Mouse (Mus musculus): ENCODE data around the gene Tmem208. TPM values are rescaled to one million over a fixed set of nuclear protein-coding genes. Genes with fewer than 3 reads are reported as not detected.

Gene Tmem208
- polyA plus RNA-seq, 1 experiment from 2014 or later, result 105 TPM

DNA sequence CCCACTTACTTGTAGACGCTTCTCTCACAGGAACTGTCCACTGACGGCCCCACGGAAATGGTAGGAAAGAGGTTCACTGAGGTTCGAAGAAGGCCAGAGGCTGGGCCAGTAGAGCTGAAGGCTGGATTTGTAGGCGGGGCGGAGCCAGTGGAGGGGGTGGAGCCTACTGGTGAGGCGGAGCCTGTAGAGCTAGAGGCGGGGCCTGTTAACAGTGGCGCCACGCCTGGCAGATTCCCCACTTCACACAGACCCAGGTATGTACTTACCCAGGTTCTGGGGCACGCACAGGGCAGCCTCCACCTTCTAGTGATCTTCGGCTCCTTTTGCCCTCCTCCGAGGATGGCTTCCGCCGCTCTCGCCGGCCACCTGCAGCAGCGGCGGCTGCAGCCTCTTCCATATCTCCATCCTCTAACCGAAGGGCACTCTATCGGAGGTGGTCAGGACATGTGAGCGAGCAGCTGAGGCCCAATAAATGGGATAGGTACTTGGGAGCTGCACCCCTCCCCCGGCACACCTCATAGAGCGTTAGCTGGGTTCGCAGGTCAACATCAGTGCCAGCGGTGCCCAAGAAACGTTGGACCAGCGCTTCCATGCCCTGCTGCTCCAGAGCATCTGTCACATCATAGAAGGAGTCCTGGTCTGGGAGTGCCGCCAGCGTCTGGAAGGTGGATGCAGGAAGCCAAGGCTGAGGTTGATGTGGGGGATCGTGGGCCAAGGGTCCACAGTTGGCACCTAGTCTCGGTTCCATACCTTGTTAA, 10.4 kb downstream of the Tmem208 start:
- Histone ChIP-seq H3K9me3 (ENCODE audit: control insufficient read depth, low read length) (no peaks in the 10 kb centered on the region), H3K27me3 (ENCODE audit: control insufficient read depth, insufficient read depth, low read length) (no peaks in the 10 kb centered on the region), H3K9ac (ENCODE audit: low read length) (no peak overlapping the region), H3K4me1 (replicated peaks; ENCODE audit: control insufficient read depth, insufficient read depth) (peaks cover 10% of the 10 kb centered on the region), H3K4me3 (ENCODE audit: low read depth, low read length) (no peak overlapping the region), H3K4me2 (replicated peaks; ENCODE audit: low read depth) (no peak overlapping the region), H3K36me3 (ENCODE audit: control insufficient read depth, insufficient read depth, low read length) (peaks cover 28% of the 10 kb centered on the region), H3K27ac (replicated peaks) (no peak overlapping the region)
- no peak for ATAC-seq (ENCODE audit: low FRiP score, low TSS enrichment)
- no peak for DNase-seq (ENCODE audit: low spot score)
- no peak for TF ChIP-seq EP300 (optimal IDR thresholded peaks at IDR 0.05)
- no peak for TF ChIP-seq CTCF (IDR thresholded peaks at IDR 0.05; ENCODE audit: low read depth)
- WGBS, result 71% methylated on average over 32 of the region's 32 CpGs

- WGBS, result 40% methylated on average over 4 of the region's 4 CpGs
- H3K9ac ChIP-seq (ENCODE audit: low read length), result no peak overlapping the region
- TF ChIP-seq EP300 (optimal IDR thresholded peaks at IDR 0.05) (no peak), CTCF (IDR thresholded peaks at IDR 0.05; ENCODE audit: low read depth) (no peak)
- H3K4me1 ChIP-seq (replicated peaks; ENCODE audit: control insufficient read depth, insufficient read depth), result peaks cover 11% of the 10 kb centered on the region
- no peaks in the 10 kb centered on the region for H3K27me3 ChIP-seq (ENCODE audit: control insufficient read depth, insufficient read depth, low read length)
- peaks cover 19% of the 10 kb centered on the region for H3K36me3 ChIP-seq (ENCODE audit: control insufficient read depth, insufficient read depth, low read length)
- H3K9me3 ChIP-seq (ENCODE audit: control insufficient read depth, low read length), result no peaks in the 10 kb centered on the region
- H3K4me3 ChIP-seq (ENCODE audit: low read depth, low read length), result no peak overlapping the region
- ATAC-seq (ENCODE audit: low FRiP score, low TSS enrichment), result no peak
- no peak overlapping the region for H3K4me2 ChIP-seq (replicated peaks; ENCODE audit: low read depth)
- H3K27ac ChIP-seq (replicated peaks), result peak overlapping the region; percentile 14; the same call in 1 of the 2 replicates
- no peak for DNase-seq (ENCODE audit: low spot score)
Measured at GRCm38 (mm10) chr8:105338992-105339391, 12.8 kb downstream of the Tmem208 start.

DNA sequence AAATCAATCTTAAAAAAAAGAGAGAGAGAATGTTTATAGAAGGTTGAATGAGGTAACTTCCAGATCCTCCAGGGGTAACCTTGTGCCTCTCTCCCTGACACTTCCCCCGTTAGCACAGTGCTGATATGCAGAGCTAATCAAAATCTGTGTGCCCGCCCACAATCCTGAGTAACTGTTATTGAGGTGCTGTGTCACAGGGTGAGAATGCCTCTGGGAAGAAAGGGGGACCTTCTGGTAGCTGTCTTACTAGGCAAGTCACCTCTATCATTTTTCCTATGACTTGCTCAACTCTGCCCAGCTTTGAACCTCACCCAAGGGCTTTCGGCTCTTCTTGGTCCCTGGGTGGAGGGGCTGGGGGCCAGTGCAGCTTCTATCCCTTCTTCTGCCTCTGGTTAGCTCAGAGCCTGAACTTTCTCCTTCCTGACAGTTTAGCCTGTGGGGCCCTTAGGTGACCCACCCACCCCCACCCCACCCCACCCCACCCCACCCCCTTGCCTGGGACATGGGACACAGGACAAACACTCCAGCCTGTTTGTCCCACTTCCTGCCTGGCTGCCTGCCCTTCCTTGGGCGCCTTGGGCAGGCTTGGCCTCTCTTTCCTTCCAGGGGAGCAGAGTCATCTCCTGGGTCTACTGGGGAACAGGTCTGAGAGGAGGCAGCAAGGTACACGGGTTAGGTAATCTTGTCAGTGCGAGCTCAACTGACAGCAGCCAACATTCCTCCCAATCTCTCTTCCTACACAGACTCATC, 13.9 kb downstream of the Tmem208 start:
- WGBS, result 59% methylated on average over 6 of the region's 6 CpGs
- ATAC-seq (ENCODE audit: low FRiP score, low TSS enrichment), result peak; percentile 57
- TF ChIP-seq CTCF (IDR thresholded peaks at IDR 0.05; ENCODE audit: low read depth) (no peak), EP300 (optimal IDR thresholded peaks at IDR 0.05) (no peak)
- peaks cover 11% of the 10 kb centered on the region for H3K36me3 ChIP-seq (ENCODE audit: control insufficient read depth, insufficient read depth, low read length)
- no peaks in the 10 kb centered on the region for H3K9me3 ChIP-seq (ENCODE audit: control insufficient read depth, low read length)
- no peaks in the 10 kb centered on the region for H3K27me3 ChIP-seq (ENCODE audit: control insufficient read depth, insufficient read depth, low read length)
- no peak overlapping the region for H3K4me2 ChIP-seq (replicated peaks; ENCODE audit: low read depth)
- DNase-seq (ENCODE audit: low spot score), result peak; percentile 77
- no peak overlapping the region for H3K4me3 ChIP-seq (ENCODE audit: low read depth, low read length)
- H3K27ac ChIP-seq (replicated peaks), result peak overlapping the region; percentile 65
- H3K9ac ChIP-seq (ENCODE audit: low read length), result 0 out of 2 replicates have a peak overlapping the region, but pooled peaks have one; percentile 8
- H3K4me1 ChIP-seq (replicated peaks; ENCODE audit: control insufficient read depth, insufficient read depth), result peaks cover 14% of the 10 kb centered on the region

GRCm38 (mm10) chr8:105341399-105341798, 15.2 kb downstream of the Tmem208 start:
- Histone ChIP-seq H3K27ac (replicated peaks) (peak overlapping the region; percentile 53), H3K9ac (ENCODE audit: low read length) (no peak overlapping the region), H3K27me3 (ENCODE audit: control insufficient read depth, insufficient read depth, low read length) (no peaks in the 10 kb centered on the region), H3K4me3 (ENCODE audit: low read depth, low read length) (no peak overlapping the region), H3K4me2 (replicated peaks; ENCODE audit: low read depth) (no peak overlapping the region), H3K9me3 (ENCODE audit: control insufficient read depth, low read length) (no peaks in the 10 kb centered on the region), H3K36me3 (ENCODE audit: control insufficient read depth, insufficient read depth, low read length) (peaks cover 4% of the 10 kb centered on the region; the same call in 1 of the 2 replicates), H3K4me1 (replicated peaks; ENCODE audit: control insufficient read depth, insufficient read depth) (peaks cover 20% of the 10 kb centered on the region)
- no peak for TF ChIP-seq EP300 (optimal IDR thresholded peaks at IDR 0.05)
- no peak for TF ChIP-seq CTCF (IDR thresholded peaks at IDR 0.05; ENCODE audit: low read depth)
- ATAC-seq (ENCODE audit: low FRiP score, low TSS enrichment) (no peak), DNase-seq (ENCODE audit: low spot score) (no peak)
- WGBS, result 29% methylated on average over 8 of the region's 8 CpGs

DNA sequence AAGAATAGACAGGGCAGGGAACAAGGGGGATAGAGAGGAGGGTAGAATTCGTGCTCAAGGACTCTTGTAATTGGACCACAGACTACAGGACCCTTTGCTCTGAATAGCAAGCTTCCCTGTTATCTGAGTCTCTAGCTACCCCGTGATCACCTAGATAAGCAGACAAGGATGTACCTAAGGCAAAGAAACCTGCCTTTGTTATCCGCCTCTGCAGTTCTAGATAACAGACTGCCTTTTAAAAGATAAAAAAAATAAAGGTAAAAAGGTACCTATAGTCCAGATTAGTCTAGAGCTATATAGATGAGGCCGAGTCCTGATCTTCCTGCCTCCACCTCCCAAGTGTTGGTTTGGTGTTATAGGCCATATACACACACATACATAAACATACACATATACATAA, 16.6 kb downstream of the Tmem208 start:
- Histone ChIP-seq H3K9me3 (ENCODE audit: control insufficient read depth, low read length) (no peaks in the 10 kb centered on the region), H3K27ac (replicated peaks) (no peak overlapping the region), H3K9ac (ENCODE audit: low read length) (no peak overlapping the region), H3K4me2 (replicated peaks; ENCODE audit: low read depth) (no peak overlapping the region), H3K4me1 (replicated peaks; ENCODE audit: control insufficient read depth, insufficient read depth) (peaks cover 23% of the 10 kb centered on the region), H3K4me3 (ENCODE audit: low read depth, low read length) (no peak overlapping the region), H3K27me3 (ENCODE audit: control insufficient read depth, insufficient read depth, low read length) (no peaks in the 10 kb centered on the region), H3K36me3 (ENCODE audit: control insufficient read depth, insufficient read depth, low read length) (no peaks in the 10 kb centered on the region)
- no peak for TF ChIP-seq EP300 (optimal IDR thresholded peaks at IDR 0.05)
- no peak for TF ChIP-seq CTCF (IDR thresholded peaks at IDR 0.05; ENCODE audit: low read depth)
- WGBS, result 77% methylated on average over 4 of the region's 4 CpGs
- DNase-seq (ENCODE audit: low spot score) (no peak), ATAC-seq (ENCODE audit: low FRiP score, low TSS enrichment) (no peak)

All from stomach, postnatal 0 days (tissue).